Mouse (Mus musculus) kidney, postnatal 4 days (tissue): Measurements from ENCODE around the gene Aqr.
A peak's percentile ranks its signal among the peaks of the same experiment; 100 is the strongest.
"Not testable (repeated sequence)": the region's sequence is repeated elsewhere in the genome, so short reads cannot be mapped to it uniquely, and the experiment has no call there.

Experiments
- DNase-seq, 2 experiments: peaks; one replicate each; pipeline ENCODE4 v3.0.0; 2021; ENCODE audit warnings: mixed read lengths in 2 of 2

The Aqr gene

GRCm38 (mm10) chr2:114186924-114187323 is at the start of gene Aqr:
Gene Aqr (minus strand): TSS chr2:114187024.
- not testable (repeated sequence) for DNase-seq

- no peak for DNase-seq
Measured at GRCm38 (mm10) chr2:114236566-114236965, 49.7 kb upstream of the Aqr start.

GRCm38 (mm10) chr2:114235584-114235983 is 48.8 kb upstream of the Aqr start:
- DNase-seq = no peak

GRCm38 (mm10) chr2:114231248-114231647 is 44.4 kb upstream of the Aqr start:
- no peak for DNase-seq

GRCm38 (mm10) chr2:114228672-114229071 is 41.8 kb upstream of the Aqr start:
- no peak for DNase-seq

GRCm38 (mm10) chr2:114205036-114205435 is 18.2 kb upstream of the Aqr start:
- no peak for DNase-seq

GRCm38 (mm10) chr2:114201574-114201973 is 14.8 kb upstream of the Aqr start:
- DNase-seq = no peak

- peak; percentile 85 to 89 for DNase-seq
Measured at GRCm38 (mm10) chr2:114200932-114201559, 14.2 kb upstream of the Aqr start, which contains the start of gene Zfp770. Gene Zfp770 (minus strand): TSS chr2:114201469.

- DNase-seq = no peak
Measured at GRCm38 (mm10) chr2:114196421-114196820, 9.6 kb upstream of the Aqr start.

GRCm38 (mm10) chr2:114177802-114178733 is 8.8 kb downstream of the Aqr start:
- DNase-seq = no peak

GRCm38 (mm10) chr2:114174651-114175484 is 12.0 kb downstream of the Aqr start:
- DNase-seq = peak; percentile 79 to 88

GRCm38 (mm10) chr2:114173248-114173647 is 13.6 kb downstream of the Aqr start:
- DNase-seq = no peak

- DNase-seq = no peak
Measured at GRCm38 (mm10) chr2:114167837-114168236, 19.0 kb downstream of the Aqr start.

GRCm38 (mm10) chr2:114161978-114162377 is 24.8 kb downstream of the Aqr start:
- DNase-seq = no peak

- no peak for DNase-seq
Measured at GRCm38 (mm10) chr2:114157345-114157744, 29.5 kb downstream of the Aqr start.

GRCm38 (mm10) chr2:114156639-114157038 is 30.2 kb downstream of the Aqr start:
- no peak for DNase-seq

GRCm38 (mm10) chr2:114153247-114153646 is 33.6 kb downstream of the Aqr start:
- DNase-seq = no peak

- DNase-seq = no peak
Measured at GRCm38 (mm10) chr2:114146864-114147458, 39.9 kb downstream of the Aqr start.

GRCm38 (mm10) chr2:114145315-114145801 is 41.5 kb downstream of the Aqr start:
- DNase-seq = peak; percentile 37 to 50

GRCm38 (mm10) chr2:114144915-114145314 is 41.9 kb downstream of the Aqr start:
- no peak for DNase-seq

- DNase-seq = no peak
Measured at GRCm38 (mm10) chr2:114143842-114144241, 43.0 kb downstream of the Aqr start.

GRCm38 (mm10) chr2:114136755-114137154 is 50.1 kb downstream of the Aqr start:
- no peak for DNase-seq
